ENCODE assay signal across 20 mouse cellular contexts in the genomic region with DNA sequence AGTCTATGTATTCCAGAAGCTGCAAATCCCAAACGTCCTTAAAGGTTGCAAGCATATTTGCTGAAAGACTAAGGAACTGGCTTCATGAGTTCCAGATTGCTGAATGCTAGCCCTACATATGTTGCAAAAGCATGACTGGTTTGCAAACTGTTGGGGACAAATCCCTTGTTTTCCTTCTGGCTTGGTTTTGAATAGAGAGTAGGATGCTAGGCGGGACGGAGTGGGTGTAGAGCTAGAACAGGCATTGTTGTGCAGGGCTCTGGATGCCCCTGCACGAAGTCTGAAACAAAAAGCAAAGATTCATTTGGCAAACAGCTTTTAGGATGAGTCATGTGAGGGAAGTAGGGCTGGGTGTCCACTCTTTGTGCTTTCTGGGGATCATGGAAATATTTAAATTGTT.
DNase-seq lines count a peak whose midpoint lies in the region; TF ChIP-seq lines count a peak whose summit lies in the region.
"Had no signal": no experiment of that assay in that cellular context is flagged by ENCODE, and none has a peak within 500 bp of the region (broad histone marks: within the 10 kb centered on the region; RNA-seq: fewer than 3 reads in every experiment).

No protein-coding gene starts in this region.

- no peak for TF ChIP-seq CTCF in kidney, adult 2 months (conservative IDR thresholded peaks at IDR 0.05; ENCODE audit: insufficient read depth, insufficient read length, low read depth, low read length)

- WGBS in kidney, adult 2 months: 55% methylated on average over 4 of the region's 4 CpGs

- TF ChIP-seq POLR2A in kidney, adult 2 months (IDR thresholded peaks at IDR 0.05; ENCODE audit: low read depth, low read length): no peak

- H3K4me1 ChIP-seq in kidney, adult 2 months (ENCODE audit: control insufficient read depth, insufficient read depth, low read length): no peaks in the 10 kb centered on the region
- H3K4me1 ChIP-seq: embryonic facial prominence, embryonic 12.5 days; hindbrain, embryonic 15.5 days had no signal

- H3K36me3 ChIP-seq in kidney, adult 2 months (ENCODE audit: control insufficient read depth, insufficient read depth, low read length): no peaks in the 10 kb centered on the region
- H3K36me3 ChIP-seq: embryonic facial prominence, embryonic 12.5 days; hindbrain, embryonic 15.5 days had no signal

- H3K27ac ChIP-seq in kidney, adult 2 months (ENCODE audit: insufficient read depth, low read depth, low read length): no peak overlapping the region
- H3K27ac ChIP-seq: embryonic facial prominence, embryonic 12.5 days; hindbrain, embryonic 15.5 days had no signal

- H3K4me3 ChIP-seq in kidney, adult 2 months (ENCODE audit: insufficient read depth, low read depth, low read length): no peak overlapping the region
- H3K4me3 ChIP-seq: embryonic facial prominence, embryonic 12.5 days; hindbrain, embryonic 15.5 days had no signal

- no peaks in the 10 kb centered on the region for H3K27me3 ChIP-seq in kidney, adult 2 months (replicated peaks; ENCODE audit: control insufficient read depth, insufficient read depth, low read length)
- H3K27me3 ChIP-seq: embryonic facial prominence, embryonic 12.5 days; hindbrain, embryonic 15.5 days had no signal

- peak; percentile 12 to 27 for DNase-seq in frontal cortex, adult 2 months (ENCODE audit: extremely low spot score in 1 of 2, low spot score in 1 of 2)
- no peak for DNase-seq in frontal cortex, postnatal 14 days (ENCODE audit: low spot score in 2 of 2)
- DNase-seq in right cerebral cortex, adult 18-20 months: peak; percentile 33
- no peak for DNase-seq in right cerebral cortex, postnatal 4 days
- peak; percentile 22 to 23 for DNase-seq in layer of hippocampus, postnatal 36 days
- DNase-seq in telencephalon, adult 2 months (ENCODE audit: low read depth, low spot score): peak; percentile 65
- no peak for DNase-seq in kidney, adult 2 months
- no peak for DNase-seq in urinary bladder, postnatal 14 days (ENCODE audit: low spot score)
- DNase-seq: adrenal gland, postnatal 25 days; cerebellum, postnatal 25 days; gastrocnemius, postnatal 14 days; heart, adult 11 months; kidney, postnatal 25 days; lung, postnatal 4 days; midbrain, embryonic 14.5 days; retina, postnatal 1 day; spleen, adult 18-20 months; thymus, postnatal 14 days had no signal

Comparison
In these comparisons a context has a peak if more than half of its experiments do, and no peak if none do; other contexts are left out.
1. DNase-seq: peak in frontal cortex, adult 2 months (2 of 2), right cerebral cortex, adult 18-20 months (single experiment), layer of hippocampus, postnatal 36 days (2 of 2) and telencephalon, adult 2 months (single experiment); none in frontal cortex, postnatal 14 days (0 of 2), right cerebral cortex, postnatal 4 days (single experiment), kidney, adult 2 months (single experiment) and urinary bladder, postnatal 14 days (single experiment).